Mouse (Mus musculus): ENCODE results near the gene Irf1. TPM values are rescaled to one million over a fixed set of nuclear protein-coding genes. Genes with fewer than 3 reads are reported as not detected.

The Irf1 gene
- 8.4 and 8.7 TPM in 2 replicates for polyA plus RNA-seq (2014; fragmentation: Nextera tagmentation; extraction: Ambion mirVana)

GRCm38 (mm10) chr11:53769760-53770124 is at the start of gene Irf1:
TSS of gene Irf1 (plus strand) at chr11:53770014.
- peaks cover 17% of the 10 kb centered on the region for H3K27me3 ChIP-seq (replicated peaks; ENCODE audit: control insufficient read depth, insufficient read depth, low read length)
- peak within 1 kb of the TSS; percentile 95 for H3K4me2 ChIP-seq
- peak; percentile 85 for DNase-seq (ENCODE audit: low spot score)
- H3K4me3 ChIP-seq (ENCODE audit: low read depth, low read length) = peak within 1 kb of the TSS; percentile 74
- no peaks in the 10 kb centered on the region; the same call in 1 of the 2 replicates for H3K36me3 ChIP-seq (ENCODE audit: control insufficient read depth, insufficient read depth, low read length)
- peak within 1 kb of the TSS; percentile 59 for H3K9ac ChIP-seq (ENCODE audit: low read depth, low read length)
- peak within 1 kb of the TSS; percentile 55; the same call in 1 of the 2 replicates for H3K27ac ChIP-seq (ENCODE audit: low read depth, low read length)
- 0% methylated on average over 39 of the region's 40 CpGs for WGBS
- peak; percentile 90 for ATAC-seq (replicated peaks; ENCODE audit: low FRiP score)
- H3K4me1 ChIP-seq (replicated peaks; ENCODE audit: control insufficient read depth, insufficient read depth, low read length) = peaks cover 17% of the 10 kb centered on the region
- no peaks in the 10 kb centered on the region for H3K9me3 ChIP-seq (ENCODE audit: control insufficient read depth, low read length)

- Histone ChIP-seq H3K4me2 (no peak within 1 kb of the TSS), H3K9me3 (ENCODE audit: control insufficient read depth, low read length) (no peaks in the 10 kb centered on the region), H3K27me3 (replicated peaks; ENCODE audit: control insufficient read depth, insufficient read depth, low read length) (no peaks in the 10 kb centered on the region), H3K27ac (ENCODE audit: low read depth, low read length) (no peak within 1 kb of the TSS), H3K4me3 (ENCODE audit: low read depth, low read length) (no peak within 1 kb of the TSS), H3K4me1 (replicated peaks; ENCODE audit: control insufficient read depth, insufficient read depth, low read length) (no peaks in the 10 kb centered on the region), H3K36me3 (ENCODE audit: control insufficient read depth, insufficient read depth, low read length) (no peaks in the 10 kb centered on the region), H3K9ac (ENCODE audit: low read depth, low read length) (no peak within 1 kb of the TSS)
- no peak for ATAC-seq (replicated peaks; ENCODE audit: low FRiP score)
- 83% methylated on average over 6 of the region's 6 CpGs for WGBS
- DNase-seq (ENCODE audit: low spot score) = no peak
Observed at GRCm38 (mm10) chr11:53720715-53721114, 49.1 kb upstream of the Irf1 start, which contains the start of gene Il5. TSS of gene Il5 (plus strand) at chr11:53720794.

GRCm38 (mm10) chr11:53731457-53731856 is 38.4 kb upstream of the Irf1 start:
- H3K9ac ChIP-seq (ENCODE audit: low read depth, low read length) = no peak overlapping the region
- DNase-seq (ENCODE audit: low spot score) (no peak), ATAC-seq (replicated peaks; ENCODE audit: low FRiP score) (no peak)
- no peaks in the 10 kb centered on the region for H3K4me1 ChIP-seq (replicated peaks; ENCODE audit: control insufficient read depth, insufficient read depth, low read length)
- H3K27me3 ChIP-seq (replicated peaks; ENCODE audit: control insufficient read depth, insufficient read depth, low read length) = no peaks in the 10 kb centered on the region
- H3K4me3 ChIP-seq (ENCODE audit: low read depth, low read length) = no peak overlapping the region
- WGBS = 92% methylated on average over 7 of the region's 7 CpGs
- H3K27ac ChIP-seq (ENCODE audit: low read depth, low read length) = no peak overlapping the region
- no peaks in the 10 kb centered on the region for H3K36me3 ChIP-seq (ENCODE audit: control insufficient read depth, insufficient read depth, low read length)
- H3K9me3 ChIP-seq (ENCODE audit: control insufficient read depth, low read length) = no peaks in the 10 kb centered on the region
- H3K4me2 ChIP-seq = no peak overlapping the region

- ATAC-seq (replicated peaks; ENCODE audit: low FRiP score) = no peak
- WGBS = 71% methylated on average over 8 of the region's 8 CpGs
- no peak for DNase-seq (ENCODE audit: low spot score)
- Histone ChIP-seq H3K36me3 (ENCODE audit: control insufficient read depth, insufficient read depth, low read length) (no peaks in the 10 kb centered on the region), H3K4me3 (ENCODE audit: low read depth, low read length) (no peak overlapping the region), H3K9ac (ENCODE audit: low read depth, low read length) (no peak overlapping the region), H3K27ac (ENCODE audit: low read depth, low read length) (no peak overlapping the region), H3K27me3 (replicated peaks; ENCODE audit: control insufficient read depth, insufficient read depth, low read length) (no peaks in the 10 kb centered on the region), H3K4me1 (replicated peaks; ENCODE audit: control insufficient read depth, insufficient read depth, low read length) (no peaks in the 10 kb centered on the region), H3K4me2 (no peak overlapping the region), H3K9me3 (ENCODE audit: control insufficient read depth, low read length) (no peaks in the 10 kb centered on the region)
Observed at GRCm38 (mm10) chr11:53732244-53732643, 37.6 kb upstream of the Irf1 start.

GRCm38 (mm10) chr11:53733824-53734223 is 36.0 kb upstream of the Irf1 start:
- no peak for ATAC-seq (replicated peaks; ENCODE audit: low FRiP score)
- Histone ChIP-seq H3K9me3 (ENCODE audit: control insufficient read depth, low read length) (no peaks in the 10 kb centered on the region), H3K27ac (ENCODE audit: low read depth, low read length) (no peak overlapping the region), H3K36me3 (ENCODE audit: control insufficient read depth, insufficient read depth, low read length) (no peaks in the 10 kb centered on the region), H3K27me3 (replicated peaks; ENCODE audit: control insufficient read depth, insufficient read depth, low read length) (no peaks in the 10 kb centered on the region), H3K4me1 (replicated peaks; ENCODE audit: control insufficient read depth, insufficient read depth, low read length) (no peaks in the 10 kb centered on the region), H3K9ac (ENCODE audit: low read depth, low read length) (no peak overlapping the region), H3K4me3 (ENCODE audit: low read depth, low read length) (no peak overlapping the region), H3K4me2 (no peak overlapping the region)
- DNase-seq (ENCODE audit: low spot score) = no peak
- WGBS = 80% methylated on average over 7 of the region's 7 CpGs

- H3K36me3 ChIP-seq (ENCODE audit: control insufficient read depth, insufficient read depth, low read length) = no peaks in the 10 kb centered on the region
- no peaks in the 10 kb centered on the region for H3K9me3 ChIP-seq (ENCODE audit: control insufficient read depth, low read length)
- no peaks in the 10 kb centered on the region for H3K4me1 ChIP-seq (replicated peaks; ENCODE audit: control insufficient read depth, insufficient read depth, low read length)
- DNase-seq (ENCODE audit: low spot score) = no peak
- H3K27ac ChIP-seq (ENCODE audit: low read depth, low read length) = no peak overlapping the region
- ATAC-seq (replicated peaks; ENCODE audit: low FRiP score) = no peak
- no peak overlapping the region for H3K9ac ChIP-seq (ENCODE audit: low read depth, low read length)
- H3K4me2 ChIP-seq = no peak overlapping the region
- 78% methylated on average over 2 of the region's 2 CpGs for WGBS
- H3K4me3 ChIP-seq (ENCODE audit: low read depth, low read length) = no peak overlapping the region
- H3K27me3 ChIP-seq (replicated peaks; ENCODE audit: control insufficient read depth, insufficient read depth, low read length) = no peaks in the 10 kb centered on the region
Observed at GRCm38 (mm10) chr11:53734431-53734830, 35.4 kb upstream of the Irf1 start.

GRCm38 (mm10) chr11:53734970-53735681 is 34.7 kb upstream of the Irf1 start:
- Histone ChIP-seq H3K4me3 (ENCODE audit: low read depth, low read length) (peak overlapping the region; percentile 0; the same call in 1 of the 2 replicates), H3K9me3 (ENCODE audit: control insufficient read depth, low read length) (no peaks in the 10 kb centered on the region), H3K4me1 (replicated peaks; ENCODE audit: control insufficient read depth, insufficient read depth, low read length) (no peaks in the 10 kb centered on the region), H3K4me2 (no peak overlapping the region; the same call in 1 of the 2 replicates), H3K27ac (ENCODE audit: low read depth, low read length) (no peak overlapping the region), H3K9ac (ENCODE audit: low read depth, low read length) (no peak overlapping the region), H3K36me3 (ENCODE audit: control insufficient read depth, insufficient read depth, low read length) (no peaks in the 10 kb centered on the region), H3K27me3 (replicated peaks; ENCODE audit: control insufficient read depth, insufficient read depth, low read length) (no peaks in the 10 kb centered on the region)
- 62% methylated on average over 18 of the region's 18 CpGs for WGBS
- no peak for ATAC-seq (replicated peaks; ENCODE audit: low FRiP score)
- DNase-seq (ENCODE audit: low spot score) = no peak

GRCm38 (mm10) chr11:53735682-53736245 is 34.0 kb upstream of the Irf1 start:
- WGBS = 32% methylated on average over 17 of the region's 17 CpGs
- Histone ChIP-seq H3K36me3 (ENCODE audit: control insufficient read depth, insufficient read depth, low read length) (no peaks in the 10 kb centered on the region), H3K9ac (ENCODE audit: low read depth, low read length) (no peak overlapping the region), H3K27me3 (replicated peaks; ENCODE audit: control insufficient read depth, insufficient read depth, low read length) (no peaks in the 10 kb centered on the region), H3K4me1 (replicated peaks; ENCODE audit: control insufficient read depth, insufficient read depth, low read length) (no peaks in the 10 kb centered on the region), H3K4me2 (peak overlapping the region; percentile 52), H3K4me3 (ENCODE audit: low read depth, low read length) (peak overlapping the region; percentile 0; the same call in 1 of the 2 replicates), H3K27ac (ENCODE audit: low read depth, low read length) (no peak overlapping the region), H3K9me3 (ENCODE audit: control insufficient read depth, low read length) (no peaks in the 10 kb centered on the region)
- ATAC-seq (replicated peaks; ENCODE audit: low FRiP score) = peak; percentile 80
- DNase-seq (ENCODE audit: low spot score) = peak; percentile 59
